Mouse (Mus musculus) kidney, adult 2 months (tissue): ENCODE measurements around the gene Akap8. TPM values are rescaled to one million over a fixed set of nuclear protein-coding genes. Genes with fewer than 3 reads are reported as not detected.

Experiments
- DNase-seq: peaks from one replicate; pipeline ENCODE4 v3.0.0; 2021
- H3K27ac ChIP-seq: fragments of 200-500 bp; 2 replicates; pipeline ENCODE4 v1.5.1; 2012; ENCODE audit warnings: low read depth, low read length, control low read depth, inconsistent platforms; ENCODE audit not compliant: insufficient read depth
- H3K27me3 ChIP-seq: fragments of 200-500 bp; replicated peaks from 2 replicates; pipeline ENCODE4 v1.6.1; 2012; ENCODE audit warnings: mild to moderate bottlenecking, moderate library complexity, low read length, inconsistent platforms; ENCODE audit not compliant: control insufficient read depth, insufficient read depth
- H3K36me3 ChIP-seq: fragments of 200-500 bp; 2 replicates; pipeline ENCODE4 v1.6.1; 2012; ENCODE audit warnings: mild to moderate bottlenecking, moderate library complexity, low read length, inconsistent platforms; ENCODE audit not compliant: control insufficient read depth, insufficient read depth
- H3K4me1 ChIP-seq: fragments of 200-500 bp; 2 replicates; pipeline ENCODE4 v1.6.1; 2011; ENCODE audit warnings: low read length; ENCODE audit not compliant: control insufficient read depth, insufficient read depth
- H3K4me3 ChIP-seq: fragments of 200-500 bp; 2 replicates; pipeline ENCODE4 v1.5.1; 2011; ENCODE audit warnings: mild to moderate bottlenecking, low read depth, low read length, control low read depth; ENCODE audit not compliant: insufficient read depth
- CTCF ChIP-seq: fragments of 200-500 bp; conservative IDR thresholded peaks from 2 replicates; pipeline ENCODE4 v1.5.1; 2011; ENCODE audit warnings: low read depth, mild to moderate bottlenecking, control low read depth, low read length, moderate library complexity, mixed read lengths; ENCODE audit not compliant: insufficient read depth, insufficient read length
- POLR2A ChIP-seq: fragments of 200-500 bp; IDR thresholded peaks from one replicate; pipeline ENCODE4 v1.6.1; 2011; ENCODE audit warnings: low read depth, low read length, control low read depth
- WGBS: fragments of 180-500 bp; shearing (Covaris S2); methylation state at CpG from one replicate; pipeline ENCODE4 v1.1.7; 2018; 5-methylcytosine and 5-hydroxymethylcytosine counted together
- polyA plus RNA-seq: library from polyadenylated mRNA; depleted of rRNA; stranded (reverse); fragments of >200 nt; gene quantifications from 2 replicates; pipeline ENCODE4 v1.2.3, GENCODE M21; 2012

Akap8 gene
- polyA plus RNA-seq, 1 experiment = 36.9 TPM

GRCm38 (mm10) chr17:32354211-32354610 is 33.2 kb upstream of the Akap8 start:
- Histone ChIP-seq H3K27ac (peak overlapping the region; percentile 31), H3K4me3 (no peak overlapping the region), H3K36me3 (peaks cover 8% of the 10 kb centered on the region; the same call in 1 of the 2 replicates), H3K27me3 (no peaks in the 10 kb centered on the region), H3K4me1 (peaks cover 10% of the 10 kb centered on the region)
- TF ChIP-seq CTCF = no peak
- no peak for TF ChIP-seq POLR2A
- WGBS = 47% methylated on average over 5 of the region's 5 CpGs
- DNase-seq = no peak

GRCm38 (mm10) chr17:32353696-32354095 is 32.7 kb upstream of the Akap8 start:
- peak overlapping the region; percentile 54; the same call in 1 of the 2 replicates for H3K27ac ChIP-seq
- TF ChIP-seq CTCF (no peak), POLR2A (no peak)

GRCm38 (mm10) chr17:32351726-32352125 is 30.7 kb upstream of the Akap8 start:
- no peak for DNase-seq
- peaks cover 12% of the 10 kb centered on the region for H3K4me1 ChIP-seq
- no peak overlapping the region for H3K4me3 ChIP-seq
- H3K27ac ChIP-seq = no peak overlapping the region
- no peak for TF ChIP-seq POLR2A
- no peak for TF ChIP-seq CTCF
- H3K36me3 ChIP-seq = peaks cover 4% of the 10 kb centered on the region; the same call in 1 of the 2 replicates
- H3K27me3 ChIP-seq = no peaks in the 10 kb centered on the region

More at GRCm38 (mm10) chr17:32353696-32354095, 32.7 kb upstream of the Akap8 start:
- WGBS = 36% methylated on average over 4 of the region's 4 CpGs
- Histone ChIP-seq H3K27me3 (no peaks in the 10 kb centered on the region), H3K4me1 (peaks cover 12% of the 10 kb centered on the region), H3K36me3 (peaks cover 8% of the 10 kb centered on the region; the same call in 1 of the 2 replicates), H3K4me3 (no peak overlapping the region)
- peak; percentile 98 for DNase-seq

GRCm38 (mm10) chr17:32351269-32351668 is 30.2 kb upstream of the Akap8 start:
- no peak for DNase-seq
- TF ChIP-seq CTCF (no peak), POLR2A (no peak)
- Histone ChIP-seq H3K27ac (no peak overlapping the region), H3K4me3 (no peak overlapping the region), H3K36me3 (peaks cover 4% of the 10 kb centered on the region; the same call in 1 of the 2 replicates), H3K27me3 (no peaks in the 10 kb centered on the region), H3K4me1 (peaks cover 12% of the 10 kb centered on the region)
- WGBS = 80% methylated on average over 3 of the region's 3 CpGs

- WGBS = under 1% methylated on average over 37 of the region's 37 CpGs
Observed at GRCm38 (mm10) chr17:32350382-32350983, 29.4 kb upstream of the Akap8 start, which contains the start of gene Akap8l. Akap8l (minus strand) TSS chr17:32350607.

GRCm38 (mm10) chr17:32349851-32350381 is 28.9 kb upstream of the Akap8 start:
- H3K4me3 ChIP-seq = peak overlapping the region; percentile 79
- H3K27ac ChIP-seq = peak overlapping the region; percentile 75
- H3K27me3 ChIP-seq = no peaks in the 10 kb centered on the region
- under 1% methylated on average over 24 of the region's 24 CpGs for WGBS
- H3K4me1 ChIP-seq = peaks cover 12% of the 10 kb centered on the region
- DNase-seq = no peak
- TF ChIP-seq POLR2A (no peak), CTCF (no peak)
- no peaks in the 10 kb centered on the region for H3K36me3 ChIP-seq

More at GRCm38 (mm10) chr17:32350382-32350983, 29.4 kb upstream of the Akap8 start, which contains the start of gene Akap8l:
- H3K36me3 ChIP-seq = no peaks in the 10 kb centered on the region; the same call in 1 of the 2 replicates
- TF ChIP-seq POLR2A (peak; percentile 97), CTCF (no peak)
- H3K4me3 ChIP-seq = peak within 1 kb of the TSS; percentile 79
- H3K27me3 ChIP-seq = no peaks in the 10 kb centered on the region
- H3K27ac ChIP-seq = peak within 1 kb of the TSS; percentile 75
- DNase-seq = peak; percentile 100
- H3K4me1 ChIP-seq = peaks cover 12% of the 10 kb centered on the region

GRCm38 (mm10) chr17:32349037-32349732 is 28.1 kb upstream of the Akap8 start:
- Histone ChIP-seq H3K27me3 (no peaks in the 10 kb centered on the region), H3K4me1 (peaks cover 8% of the 10 kb centered on the region), H3K4me3 (peak overlapping the region; percentile 43), H3K36me3 (no peaks in the 10 kb centered on the region), H3K27ac (no peak overlapping the region; the same call in 1 of the 2 replicates)
- TF ChIP-seq POLR2A (no peak), CTCF (peak; percentile 84)
- peak; percentile 43 for DNase-seq
- WGBS = 6% methylated on average over 4 of the region's 4 CpGs
